Mouse (Mus musculus) heart, postnatal 36 days (tissue): Measurements from ENCODE around the gene Uck2. TPM values are rescaled to one million over a fixed set of nuclear protein-coding genes. Genes with fewer than 3 reads are reported as not detected.

Source experiments
- DNase-seq, 2 experiments: peaks; one replicate each; pipeline ENCODE4 v3.0.0; 2021 to 2022
- intact Hi-C: fragments of 180-260 bp; cut with DNase I; formaldehyde crosslinking; loops from one replicate; pipeline ENCODE4 v1.15.1; 2025
- total RNA-seq, 2 experiments: library from RNA; stranded (reverse); gene quantifications; 2 replicates each; pipeline ENCODE4 v1.2.3; 2021

Gene Uck2
- total RNA-seq, 2 experiments from 2014 or later, result 52.8 to 54.2 TPM

DNA sequence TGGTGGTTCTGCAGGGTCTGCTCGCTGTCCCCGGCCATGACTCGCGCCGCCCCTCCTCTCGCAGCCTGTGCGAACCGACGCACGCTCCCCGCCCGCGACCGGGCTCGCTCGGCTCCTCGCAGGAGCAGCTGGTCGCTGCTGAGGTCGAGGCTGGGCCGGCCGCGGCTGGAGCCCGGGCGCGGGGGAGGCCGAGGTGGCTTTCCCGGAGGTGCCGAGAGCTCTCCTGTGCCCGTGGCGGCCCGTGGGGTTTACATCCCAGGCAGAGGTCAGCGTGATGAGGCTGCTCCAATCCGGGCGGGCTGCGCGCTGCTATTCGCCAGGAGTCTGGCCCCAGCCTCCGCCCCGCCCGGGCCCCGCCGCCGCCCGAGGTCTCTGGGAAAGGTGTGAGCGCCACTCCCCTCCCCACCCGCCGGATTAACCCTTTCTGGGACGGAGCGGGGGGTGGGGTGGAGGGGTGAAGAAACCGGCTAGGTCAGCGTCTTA lies 242 bp downstream of the Uck2 start:
- intact Hi-C loops, result loop anchor here (1.0 to 2.0 kb wide), 3 partner anchors 24 to 64 kb away; partner anchors contain the start of gene Tmco1
- peak; percentile 77 to 80 for DNase-seq

GRCm38 (mm10) chr1:167284258-167284836 lies 773 bp downstream of the Uck2 start:
- intact Hi-C loops, result loop anchor here (2.0 kb wide), 2 partner anchors 24 to 64 kb away; partner anchors contain the start of gene Tmco1
- DNase-seq, result peak; percentile 44 to 61

DNA sequence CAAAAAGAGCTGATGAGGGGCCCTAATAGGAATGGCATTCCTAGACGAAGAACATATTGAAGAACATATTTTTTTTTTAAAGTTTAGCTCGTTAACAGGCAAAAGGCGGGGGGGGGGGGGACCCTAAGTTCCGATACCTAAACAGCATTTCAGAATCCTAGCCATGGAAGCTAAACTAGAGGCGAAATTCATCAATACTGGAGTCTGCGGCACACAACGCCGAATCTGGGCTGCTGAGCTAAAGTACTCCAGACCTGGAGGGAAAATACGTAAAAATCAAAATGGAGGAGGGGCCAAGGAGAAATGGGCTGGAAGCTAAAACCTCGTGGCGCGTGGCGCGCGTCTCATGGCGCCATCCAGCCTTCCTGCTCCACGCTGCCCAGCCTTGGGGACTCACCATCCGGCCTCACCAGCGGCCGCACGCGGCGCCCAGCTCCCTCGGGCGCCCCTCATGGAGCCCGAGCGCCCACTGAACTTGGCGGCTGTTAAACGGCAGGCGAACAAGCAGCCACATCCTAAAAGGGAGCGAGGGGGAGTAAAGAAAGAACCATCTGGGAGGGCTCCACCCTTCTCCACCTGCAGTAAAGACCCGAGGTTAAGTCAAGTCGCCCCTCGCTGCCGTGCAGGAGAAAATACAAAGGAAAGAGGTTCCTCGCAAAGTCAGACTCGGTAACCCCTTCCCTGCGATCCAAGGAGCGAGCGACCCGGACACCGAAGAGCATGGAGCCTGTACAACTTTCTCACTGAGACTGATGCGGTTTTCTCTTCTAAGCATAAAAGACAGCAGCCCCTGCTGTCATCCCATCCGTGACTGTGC lies 1.5 kb downstream of the Uck2 start:
- intact Hi-C loops, result loop anchor here (2.0 kb wide), 2 partner anchors 25 to 63 kb away; partner anchors contain the start of gene Tmco1
- DNase-seq, result no peak

- intact Hi-C loops, result no loop called here
- DNase-seq, result no peak
These were observed 2.4 kb downstream of the Uck2 start for GRCm38 (mm10) chr1:167282768-167283167.

DNA sequence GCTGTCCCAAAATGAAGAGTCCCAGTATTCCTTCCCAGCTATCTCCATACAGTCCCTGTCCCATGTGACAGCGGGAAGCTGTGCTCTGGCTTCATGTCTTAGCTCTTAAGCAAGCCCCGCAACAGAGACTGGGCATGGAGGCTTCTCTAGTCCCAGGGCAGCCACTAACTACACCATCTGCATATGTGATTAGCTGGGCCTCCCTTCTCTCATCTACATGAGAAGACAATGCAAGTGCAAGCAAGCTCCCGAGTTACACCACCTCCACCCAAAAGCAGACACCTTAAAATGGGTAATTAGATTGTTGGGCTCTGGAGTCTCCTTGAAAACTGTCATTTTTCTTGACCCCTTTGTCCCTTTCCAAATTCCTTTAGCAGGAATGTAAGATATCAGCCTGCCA lies 3.0 kb downstream of the Uck2 start:
- no peak for DNase-seq
- intact Hi-C loops, result no loop called here

GRCm38 (mm10) chr1:167280061-167280460 lies 5.1 kb downstream of the Uck2 start:
- intact Hi-C loops, result no loop called here
- DNase-seq, result no peak

DNA sequence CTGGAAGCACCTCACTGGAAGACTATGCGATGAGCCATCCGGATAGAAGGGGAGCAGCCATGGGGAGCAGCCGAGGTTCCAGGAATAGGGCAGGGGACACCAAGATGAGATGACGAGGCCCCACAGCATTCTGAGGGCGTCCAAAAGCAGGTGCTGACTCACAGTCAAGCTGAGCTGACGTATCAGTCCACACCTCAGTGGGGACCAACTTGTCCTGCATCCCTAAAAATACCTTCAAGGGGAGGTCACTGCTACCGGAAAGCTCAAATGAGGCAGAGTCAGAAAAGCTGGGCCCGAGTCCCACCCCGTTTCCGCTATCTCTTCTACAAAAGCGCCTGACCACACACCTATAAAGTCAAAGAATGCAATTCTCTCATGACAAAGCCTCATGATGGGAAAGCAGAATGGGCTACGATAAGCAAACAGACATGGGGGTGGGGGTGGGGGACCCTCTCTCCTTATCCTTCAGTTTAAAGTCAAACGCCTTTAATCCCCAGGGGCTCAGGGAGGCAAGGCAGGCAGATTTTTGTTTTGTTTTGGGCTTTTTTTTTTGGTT lies 5.9 kb downstream of the Uck2 start:
- intact Hi-C loops, result no loop called here
- DNase-seq, result no peak

GRCm38 (mm10) chr1:167278395-167278794 lies 6.7 kb downstream of the Uck2 start:
- intact Hi-C loops, result no loop called here
- DNase-seq, result no peak

- DNase-seq, result no peak
- intact Hi-C loops, result no loop called here
These were observed 10.3 kb downstream of the Uck2 start for GRCm38 (mm10) chr1:167274646-167275390.

DNA sequence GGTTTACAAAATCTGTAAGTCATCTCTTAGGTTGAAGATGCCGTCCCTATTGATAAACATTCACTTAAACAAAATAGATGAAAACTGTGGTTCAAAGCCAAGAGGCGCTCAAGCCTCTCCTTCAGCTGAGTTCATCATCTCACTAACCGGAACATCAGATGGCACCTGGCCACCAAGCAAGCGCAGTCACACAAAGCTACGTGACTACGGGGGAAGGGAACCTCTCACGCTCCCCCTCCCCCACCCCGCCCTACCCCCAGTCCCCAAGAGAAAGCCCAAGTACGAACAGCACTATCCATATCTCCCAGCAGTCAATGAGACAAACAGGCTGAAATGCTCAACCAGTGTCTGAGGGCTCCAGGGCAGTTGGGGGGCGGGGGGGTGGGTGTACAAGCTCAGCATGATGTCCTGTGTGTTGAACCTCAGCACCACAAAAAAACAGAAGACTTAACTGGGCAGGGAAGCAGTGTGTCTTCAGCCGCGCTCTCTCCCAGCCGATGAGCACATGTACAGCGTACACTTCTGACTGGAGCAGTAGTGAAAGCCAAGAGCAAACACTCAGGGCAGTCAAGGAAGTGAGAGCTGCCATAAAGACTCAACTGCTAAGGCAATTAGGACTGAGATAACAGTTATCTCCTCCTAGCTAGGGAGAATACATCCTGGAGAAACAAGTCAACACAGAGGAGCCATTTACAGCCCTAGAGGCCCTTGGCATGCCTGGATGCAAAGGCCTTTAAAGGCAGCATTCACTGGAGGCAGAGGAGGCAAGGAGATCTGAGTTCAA lies 11.5 kb downstream of the Uck2 start:
- intact Hi-C loops, result no loop called here

DNA sequence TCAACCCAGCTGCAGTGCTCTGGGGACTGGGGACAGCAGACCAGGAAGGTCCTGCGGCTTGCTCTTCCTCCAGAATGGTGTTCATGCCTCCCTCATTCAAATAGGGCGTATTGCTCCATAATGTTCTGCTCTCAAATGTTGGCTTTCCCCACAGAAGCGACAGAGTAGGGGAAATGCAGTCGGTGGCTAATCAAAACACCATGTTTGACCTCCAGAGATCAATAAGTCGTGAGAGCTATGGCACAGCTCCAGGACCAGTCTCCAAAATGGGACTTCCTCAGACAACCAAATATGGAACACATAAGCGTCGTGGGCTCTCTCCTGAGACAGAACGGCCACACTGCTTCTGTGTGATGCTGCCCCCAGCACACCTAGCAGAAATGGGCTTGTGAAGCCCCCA lies 13.3 kb downstream of the Uck2 start:
- DNase-seq, result no peak
- intact Hi-C loops, result no loop called here

More for the DNA sequence above, 11.5 kb downstream of the Uck2 start:
- no peak for DNase-seq

GRCm38 (mm10) chr1:167271304-167271703 lies 13.8 kb downstream of the Uck2 start:
- DNase-seq, result no peak
- intact Hi-C loops, result no loop called here

DNA sequence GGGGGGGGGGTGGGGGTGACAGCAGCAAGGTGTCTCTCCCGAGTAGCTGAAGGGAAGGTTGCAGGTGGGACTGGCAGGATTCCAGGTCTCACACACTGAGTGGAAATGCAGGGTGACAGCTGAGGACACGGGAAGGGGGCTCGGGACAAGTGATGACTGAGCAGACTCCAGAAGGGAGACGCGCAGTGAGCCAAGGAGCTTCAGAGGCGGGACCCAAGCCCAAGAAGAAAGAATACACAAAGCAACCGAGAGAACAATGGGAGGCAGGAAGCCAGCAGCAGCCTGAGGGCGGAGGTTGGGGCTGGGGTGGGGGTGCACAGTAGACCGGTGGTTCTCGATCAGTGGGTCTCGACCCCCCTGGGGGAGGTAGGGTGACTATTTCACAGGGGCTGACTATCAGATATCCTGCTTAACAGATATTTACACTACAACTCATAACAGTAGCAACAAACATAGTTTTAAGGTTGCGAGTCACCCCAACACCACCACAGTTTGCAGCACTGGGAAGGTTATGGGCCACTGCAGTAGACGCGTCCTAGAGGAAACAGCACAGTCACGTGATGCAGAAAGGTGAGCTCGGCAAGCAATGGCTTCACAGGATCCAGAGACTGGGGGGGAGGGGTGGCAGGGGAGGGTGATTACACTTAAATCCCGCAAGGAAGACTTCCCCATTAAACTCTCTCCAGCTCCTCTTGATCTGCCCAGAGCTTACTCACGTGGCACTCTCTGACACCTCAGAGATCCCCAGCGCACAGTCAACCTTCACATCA lies 14.6 kb downstream of the Uck2 start:
- intact Hi-C loops, result no loop called here
- no peak for DNase-seq

DNA sequence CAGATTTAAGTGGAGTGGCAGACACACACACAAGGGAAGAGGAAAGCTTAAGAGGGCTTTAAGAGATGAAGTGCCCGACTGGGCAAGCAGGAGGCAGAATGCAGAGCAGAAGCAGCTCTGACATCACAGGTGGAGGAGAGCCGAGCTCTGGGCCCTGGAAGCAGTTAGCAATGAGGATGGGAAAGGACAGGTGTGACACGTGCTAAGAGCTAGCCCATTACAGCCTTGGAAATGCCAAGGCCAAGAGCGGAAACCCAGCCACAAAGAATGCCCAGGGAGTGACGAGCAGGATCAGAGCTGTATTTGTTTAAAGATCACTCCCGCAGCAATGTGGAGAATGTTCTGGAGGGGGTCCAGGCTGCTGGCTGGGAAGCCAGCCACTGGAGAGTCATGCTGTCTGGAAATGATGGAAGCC lies 15.3 kb downstream of the Uck2 start:
- DNase-seq, result peak; percentile 76 to 81
- intact Hi-C loops, result no loop called here

DNA sequence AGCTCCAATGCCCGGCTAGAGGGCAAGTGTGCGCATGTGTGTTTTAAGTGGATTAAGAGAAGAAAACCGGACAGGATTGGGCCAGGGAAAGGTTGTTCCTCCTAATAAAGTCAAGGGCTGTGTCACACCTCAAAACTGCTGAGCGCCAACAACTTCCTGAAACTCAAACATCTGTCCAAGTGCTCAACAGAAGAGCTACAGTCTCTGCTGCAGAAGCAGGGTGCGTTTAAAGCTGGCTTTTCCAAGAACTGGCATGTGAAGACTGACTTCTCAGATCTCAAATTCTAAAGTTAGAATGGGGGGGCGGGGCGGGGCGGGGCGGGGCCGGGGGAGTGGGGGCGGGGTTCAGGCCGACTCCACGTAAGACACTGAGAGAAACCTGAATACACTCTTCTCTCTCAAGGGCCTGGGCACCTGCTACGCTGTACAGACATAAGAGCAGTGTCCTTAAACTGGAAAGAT lies 15.7 kb downstream of the Uck2 start:
- intact Hi-C loops, result no loop called here
- DNase-seq, result no peak

GRCm38 (mm10) chr1:167268360-167269063 lies 16.6 kb downstream of the Uck2 start:
- no peak for DNase-seq
- intact Hi-C loops, result no loop called here

DNA sequence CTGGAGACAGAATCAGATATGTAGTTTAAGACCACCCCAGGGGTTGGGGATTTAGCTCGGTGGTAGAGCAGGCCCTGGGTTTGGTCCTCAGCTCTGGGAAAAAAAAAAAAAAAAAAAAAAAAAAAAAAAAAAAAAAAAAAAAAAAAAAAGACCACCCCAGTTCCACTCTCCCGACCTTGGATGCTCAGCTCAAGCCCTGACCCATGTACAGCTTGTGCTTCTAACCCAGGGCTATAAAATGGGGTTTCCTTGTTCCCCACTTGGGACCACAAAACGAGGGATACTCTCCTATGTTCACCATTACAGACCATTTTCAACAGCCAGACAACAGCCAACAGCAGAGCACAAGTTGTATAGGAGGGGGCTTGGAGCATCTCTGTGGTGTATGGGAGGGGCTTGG lies 18.4 kb downstream of the Uck2 start:
- intact Hi-C loops, result no loop called here
- DNase-seq, result no peak

GRCm38 (mm10) chr1:167265366-167265765 lies 19.8 kb downstream of the Uck2 start:
- DNase-seq, result no peak
- intact Hi-C loops, result no loop called here
